Mouse (Mus musculus) brain, embryonic 14.5 days (tissue): ENCODE results near the gene Plekhb2.

Experiments
- CTCF ChIP-seq: fragments of 200-500 bp; IDR thresholded peaks from 2 replicates; pipeline ENCODE4 v1.5.1; 2012; ENCODE audit warnings: inconsistent platforms, mild to moderate bottlenecking, moderate library complexity, borderline replicate concordance; ENCODE audit not compliant: insufficient read depth, insufficient read length; ENCODE audit errors: extremely low read depth
- POLR2A ChIP-seq: fragments of 200-500 bp; IDR thresholded peaks from 2 replicates; pipeline ENCODE4 v1.6.1; 2012; ENCODE audit warnings: mild to moderate bottlenecking, inconsistent platforms, borderline replicate concordance; ENCODE audit not compliant: poor library complexity, insufficient read depth, insufficient read length, severe bottlenecking; ENCODE audit errors: extremely low read depth

- TF ChIP-seq CTCF, result no peak
- TF ChIP-seq POLR2A, result no peak
These were observed 30.4 kb upstream of the Plekhb2 start for GRCm38 (mm10) chr1:34819225-34819910.
